Mouse (Mus musculus) olfactory bulb, adult 2 months (tissue): ENCODE data around the gene Cacnb3.

Experiments
- CTCF ChIP-seq: fragments of 200-500 bp; IDR thresholded peaks from 2 replicates; pipeline ENCODE4 v1.5.1; 2012; ENCODE audit warnings: low read depth, mild to moderate bottlenecking, low read length, moderate library complexity; ENCODE audit not compliant: insufficient read depth
- POLR2A ChIP-seq: fragments of 200-500 bp; IDR thresholded peaks from 2 replicates; pipeline ENCODE4 v1.6.1; 2012; ENCODE audit warnings: mild to moderate bottlenecking, low read depth, low read length, moderate library complexity; ENCODE audit not compliant: insufficient read depth

GRCm38 (mm10) chr15:98680660-98681059 lies 50.0 kb downstream of the Cacnb3 start:
- TF ChIP-seq POLR2A: no peak
- TF ChIP-seq CTCF: no peak
